Mouse (Mus musculus) neutrophil, adult 5-6 weeks (primary cell): Measurements from ENCODE around the gene Rasd1. TPM values are rescaled to one million over a fixed set of nuclear protein-coding genes. Genes with fewer than 3 reads are reported as not detected.

ENCODE experiments used
- ATAC-seq: fragments of 151-379, 151-347 bp; 2 replicates; pipeline ENCODE4 v1.8.0; 2017; ENCODE audit warnings: mild to moderate bottlenecking, moderate TSS enrichment; ENCODE audit not compliant: insufficient number of reproducible peaks, poor library complexity, low FRiP score, severe bottlenecking; ENCODE audit errors: extremely low read depth
- total RNA-seq: library from RNA; stranded (forward); fragments of 200-1000 nt; gene quantifications from 2 replicates; pipeline ENCODE4 v1.2.3, GENCODE M21; 2017

Rasd1 gene
- 0.37 and 0.47 TPM in 2 replicates for total RNA-seq

DNA sequence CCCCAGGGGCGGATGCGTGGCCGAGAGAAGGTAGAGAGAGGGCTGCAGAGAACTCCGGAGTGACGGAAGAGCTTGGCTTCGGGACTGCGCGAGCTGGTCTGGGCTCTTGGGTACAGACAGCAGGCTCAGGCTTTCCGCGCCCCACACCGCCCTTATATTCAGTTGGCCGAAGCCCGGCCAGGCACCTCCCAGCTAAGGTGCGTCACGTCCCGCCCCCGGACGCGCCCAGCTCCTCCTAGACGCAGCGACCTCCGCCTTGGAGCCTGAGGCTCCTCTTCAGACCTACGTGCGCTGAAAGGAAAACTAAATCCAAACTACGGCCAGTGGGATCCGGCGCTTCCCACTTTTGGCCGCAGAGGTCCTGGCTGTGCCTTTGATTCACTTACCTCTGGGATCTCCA is at the start of gene Rasd1:
Gene Rasd1 (minus strand): TSS at position 127 of the 400 bp plus-strand sequence.
- peak; percentile 56 for ATAC-seq

DNA sequence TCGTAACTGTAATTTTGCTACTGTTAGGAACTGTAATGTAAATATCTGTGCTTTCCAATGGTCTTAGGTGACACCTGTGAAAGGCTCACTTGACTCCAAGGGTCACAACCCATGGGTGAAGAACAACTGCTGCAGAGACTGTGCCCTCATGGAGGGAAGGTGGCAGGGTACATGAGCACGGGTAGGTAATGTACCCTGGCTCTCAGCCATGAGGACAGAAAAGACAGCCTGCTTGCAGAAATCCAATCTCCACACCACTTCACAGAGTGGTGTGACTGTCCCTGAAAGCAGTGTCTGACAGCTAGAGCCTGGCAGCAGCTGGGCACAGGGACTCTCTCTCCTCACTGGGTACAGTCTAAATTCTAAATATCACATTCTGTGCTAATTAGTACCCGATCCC is 46.8 kb upstream of the Rasd1 start:
- no peak for ATAC-seq

DNA sequence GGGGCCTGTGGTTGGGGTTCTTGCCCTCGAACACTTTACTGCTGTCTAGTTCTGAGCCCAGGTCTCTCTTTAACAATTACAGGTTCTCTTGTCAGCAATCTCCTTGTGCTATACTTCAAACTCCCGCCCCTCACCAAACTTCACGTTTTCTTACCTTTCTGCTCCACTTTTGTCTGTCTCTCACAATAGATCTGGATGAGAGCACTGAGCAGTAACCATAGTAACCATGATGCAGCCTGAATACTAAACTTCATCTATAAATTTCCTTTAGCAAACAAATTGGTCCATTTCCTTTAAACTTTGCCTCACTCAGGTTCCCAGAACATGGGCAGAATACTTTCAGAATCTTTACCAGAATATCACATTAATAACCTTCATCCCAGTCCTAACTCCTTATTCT is 44.7 kb upstream of the Rasd1 start:
- no peak for ATAC-seq

DNA sequence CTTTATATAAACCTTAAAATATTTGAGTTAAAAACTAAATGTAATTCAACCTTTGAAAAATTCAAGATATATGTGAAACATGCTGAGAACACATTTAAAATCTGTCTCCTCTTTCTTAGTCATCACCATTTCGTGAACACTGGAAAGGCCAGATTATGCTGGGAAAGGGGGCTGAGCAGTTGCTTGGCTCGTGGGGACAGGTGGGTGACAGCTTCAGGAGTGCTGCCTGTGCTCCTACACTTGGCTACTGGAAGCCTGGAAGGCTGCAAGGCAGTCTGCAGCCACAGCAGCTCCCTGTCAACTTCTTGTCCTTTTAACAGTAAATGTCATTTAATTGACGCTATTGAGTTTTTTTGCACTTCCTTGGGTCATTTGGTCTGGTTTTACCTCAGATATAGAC is 41.1 kb upstream of the Rasd1 start:
- no peak for ATAC-seq

DNA sequence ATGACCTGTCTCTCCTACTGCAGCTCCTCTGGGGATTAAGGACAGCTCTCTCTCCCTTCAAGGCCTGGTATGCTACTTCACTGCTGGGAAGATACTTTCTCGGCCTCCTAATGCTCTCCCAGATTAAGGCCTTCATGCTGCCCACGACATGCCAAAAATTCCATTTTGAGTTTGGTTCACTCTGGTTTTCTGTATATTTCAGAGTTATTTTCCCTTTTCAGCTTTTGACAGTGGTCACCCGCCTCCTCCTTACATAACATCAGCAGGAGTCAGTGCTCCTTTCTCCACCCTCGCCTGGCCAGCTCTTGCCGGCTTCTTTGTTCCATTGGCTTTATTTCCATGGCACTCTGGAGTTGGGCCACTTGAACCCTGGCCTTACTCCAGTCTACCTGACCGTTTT is 40.0 kb upstream of the Rasd1 start:
- ATAC-seq = no peak

DNA sequence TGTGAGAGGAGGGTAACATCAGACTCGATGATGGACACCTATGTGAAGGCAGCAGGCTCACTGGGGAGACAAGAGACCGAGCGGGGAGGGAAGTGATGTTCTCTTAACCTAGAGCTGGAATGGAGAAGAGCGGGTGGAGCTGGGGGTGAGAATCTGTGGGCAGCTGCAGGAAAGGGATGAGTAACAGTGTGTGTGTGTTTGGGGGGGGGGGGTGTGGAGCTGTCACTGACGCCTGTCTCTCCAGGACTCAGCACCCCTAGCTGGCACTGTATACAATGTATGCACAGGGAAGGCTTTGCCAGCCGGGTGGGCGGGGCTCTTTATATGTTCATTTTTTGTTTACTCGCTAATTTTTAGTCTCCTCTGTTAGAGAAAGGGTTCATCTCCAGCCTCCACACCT is 39.1 kb upstream of the Rasd1 start:
- no peak for ATAC-seq

DNA sequence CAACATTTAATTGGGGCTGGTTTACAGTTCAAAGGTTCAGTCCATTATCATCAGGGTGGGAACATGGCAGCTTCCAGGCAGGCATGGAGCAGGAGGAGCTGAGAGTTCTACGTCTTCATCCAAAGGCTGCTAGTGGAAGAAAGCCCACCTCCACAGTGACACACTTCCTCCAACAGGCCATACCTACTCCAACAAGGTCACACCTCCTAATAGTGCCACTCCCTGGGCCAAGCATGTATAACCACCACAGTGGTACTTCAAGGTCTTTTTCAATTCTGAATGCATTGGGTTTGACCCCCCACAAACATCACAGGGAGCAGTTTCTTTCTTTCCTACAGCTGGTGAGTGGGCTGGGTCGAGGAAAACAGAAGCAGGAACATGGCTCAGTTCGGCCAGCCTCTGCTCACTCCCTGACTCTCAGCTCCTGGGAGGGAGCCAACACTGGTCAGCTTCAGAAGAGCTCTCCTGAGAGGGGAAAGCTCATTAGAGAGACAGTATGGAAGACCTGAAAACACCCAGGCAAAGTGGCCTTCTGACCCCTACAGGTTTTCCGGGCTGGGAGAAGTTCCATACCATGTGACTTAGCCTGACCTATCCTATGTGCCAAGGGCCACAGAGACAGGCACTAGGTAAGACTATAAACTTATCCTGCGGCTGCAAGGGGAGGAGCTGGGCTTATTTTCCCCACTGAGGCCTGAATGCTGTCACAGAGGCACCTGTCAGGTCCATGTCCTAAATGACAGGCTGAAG is 36.7 kb upstream of the Rasd1 start:
- ATAC-seq = no peak

DNA sequence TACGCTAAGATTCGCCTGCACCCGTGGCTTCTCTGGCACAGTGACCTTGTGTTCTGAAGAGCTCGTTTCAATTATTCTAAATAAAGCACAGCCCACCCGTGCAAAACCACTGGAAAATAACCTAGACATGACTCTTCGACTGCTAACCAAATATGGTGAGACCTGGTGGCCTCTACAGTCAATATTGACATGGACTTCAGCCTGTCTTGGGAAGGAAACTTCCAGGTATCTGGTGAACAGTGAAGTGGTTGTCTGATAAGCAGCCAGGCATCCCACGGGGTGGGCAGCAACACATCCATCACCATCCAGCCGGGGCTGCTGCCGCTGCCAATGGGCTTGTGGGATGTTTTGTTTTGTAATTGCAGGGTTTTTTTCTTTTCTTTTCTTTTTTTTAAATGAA is 29.6 kb upstream of the Rasd1 start:
- ATAC-seq = no peak

DNA sequence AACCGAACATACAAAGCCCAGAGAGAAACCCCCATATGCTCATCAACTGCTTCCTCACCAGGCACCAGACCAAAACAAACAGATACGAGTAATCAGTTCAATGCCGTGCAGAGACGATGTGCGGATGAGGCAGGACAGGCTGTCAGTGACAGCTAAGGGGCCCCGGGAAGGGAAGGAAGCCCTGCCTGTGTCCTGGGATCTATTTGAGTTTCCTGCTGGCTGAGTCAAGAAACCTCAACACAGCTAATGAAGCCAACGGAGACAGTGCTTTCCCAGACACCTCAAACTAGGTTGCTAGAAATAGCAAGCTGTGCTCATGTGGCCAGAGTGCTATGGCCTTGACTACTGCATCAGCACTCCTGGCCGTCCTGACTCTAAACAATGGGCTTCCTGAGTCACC is 26.6 kb upstream of the Rasd1 start:
- ATAC-seq = no peak

DNA sequence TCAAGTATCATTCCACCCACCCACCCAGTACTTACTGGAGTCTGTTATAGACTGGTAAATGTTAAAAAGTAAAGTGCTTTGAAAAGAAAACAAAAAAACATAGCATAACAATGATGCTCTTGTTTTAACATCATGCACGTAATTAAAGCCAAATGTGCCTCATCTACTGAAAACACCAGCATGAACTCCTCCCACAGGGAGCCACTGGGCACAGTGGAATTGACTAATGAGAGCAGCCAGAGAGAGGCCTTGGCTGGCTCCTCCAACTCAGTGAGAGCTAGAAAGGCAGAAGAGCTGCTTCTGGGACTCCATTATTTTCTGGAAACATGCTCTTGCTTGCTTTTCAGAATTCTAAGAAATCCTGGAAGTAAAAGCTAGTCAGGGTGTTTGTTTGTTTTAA is 24.7 kb upstream of the Rasd1 start:
- ATAC-seq = no peak

DNA sequence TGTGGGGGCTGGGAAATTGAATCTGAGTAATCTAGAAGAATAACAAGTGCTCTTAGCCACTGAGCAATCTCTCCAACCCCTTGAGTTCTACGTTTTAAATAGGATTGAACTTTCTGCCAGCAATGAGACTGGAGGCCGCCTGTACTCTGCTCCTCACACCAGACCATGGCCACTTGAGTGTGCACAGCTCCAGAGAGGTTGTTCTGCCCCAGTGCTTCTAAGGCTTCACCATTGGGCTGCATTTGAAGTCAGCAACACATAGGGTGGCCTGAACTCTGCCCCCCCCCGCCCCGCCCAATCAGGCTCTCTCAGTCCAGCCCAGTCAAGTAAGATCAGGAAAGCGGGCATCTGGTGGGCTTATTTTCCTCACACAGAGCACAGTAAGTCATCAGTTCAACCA is 13.1 kb upstream of the Rasd1 start:
- no peak for ATAC-seq

DNA sequence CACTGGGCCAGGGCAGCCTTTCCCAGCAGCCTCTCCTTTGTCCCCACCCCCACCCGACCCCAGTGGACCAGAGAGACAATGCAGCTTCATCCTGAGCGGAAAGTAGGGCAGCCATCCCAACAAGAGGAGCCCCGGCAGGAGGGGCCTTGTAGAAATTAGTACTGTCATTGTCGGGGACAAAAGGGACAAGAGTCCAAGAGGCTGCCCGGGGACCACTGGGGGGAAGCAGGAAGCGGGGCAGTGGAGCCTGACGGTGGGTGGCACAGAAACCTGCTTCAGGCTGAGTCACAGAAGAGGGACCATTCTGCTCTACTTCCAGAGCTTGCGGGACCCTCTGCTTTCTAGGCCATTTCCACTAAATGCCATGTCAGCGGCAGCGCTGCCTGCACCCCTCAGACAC is 10.5 kb upstream of the Rasd1 start:
- ATAC-seq = no peak

DNA sequence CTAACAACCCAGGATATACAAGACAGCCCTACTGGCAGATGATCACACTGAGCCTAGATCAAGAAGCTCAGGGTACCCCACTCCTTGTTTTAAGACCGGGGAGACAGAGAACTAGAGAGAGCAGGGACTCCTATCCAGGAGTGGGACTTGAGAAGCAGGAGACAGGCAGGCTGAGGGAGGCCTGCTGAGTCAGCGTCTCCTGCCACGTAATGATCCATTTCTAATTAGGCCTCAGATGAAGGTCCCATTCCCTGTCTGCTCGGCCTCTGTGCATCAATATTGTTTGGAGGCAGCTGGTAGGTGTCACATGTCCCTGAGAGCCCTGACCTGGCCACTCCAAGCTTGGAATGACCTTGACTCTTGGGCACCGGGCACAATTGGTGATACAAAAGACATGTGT is 8.6 kb upstream of the Rasd1 start:
- no peak for ATAC-seq

DNA sequence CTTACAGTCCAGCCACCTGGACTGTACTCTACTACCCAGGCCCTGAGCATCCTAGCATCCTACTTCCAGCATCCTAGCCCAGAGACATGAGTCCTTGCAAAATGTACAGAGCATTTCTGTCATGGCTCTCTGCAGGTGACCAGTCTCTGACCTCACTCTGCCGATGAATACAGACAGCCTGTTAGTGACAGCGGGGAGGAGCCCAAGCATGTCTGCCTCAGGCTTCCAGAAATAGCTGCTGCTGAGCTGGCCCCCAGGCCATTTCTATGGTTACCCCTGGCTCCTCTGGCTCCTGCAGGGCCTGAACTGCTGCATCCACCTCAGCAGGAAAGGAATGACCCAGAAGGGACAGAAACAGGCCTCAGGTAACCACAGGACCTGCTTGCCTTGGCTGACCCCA is 6.9 kb upstream of the Rasd1 start:
- no peak for ATAC-seq

DNA sequence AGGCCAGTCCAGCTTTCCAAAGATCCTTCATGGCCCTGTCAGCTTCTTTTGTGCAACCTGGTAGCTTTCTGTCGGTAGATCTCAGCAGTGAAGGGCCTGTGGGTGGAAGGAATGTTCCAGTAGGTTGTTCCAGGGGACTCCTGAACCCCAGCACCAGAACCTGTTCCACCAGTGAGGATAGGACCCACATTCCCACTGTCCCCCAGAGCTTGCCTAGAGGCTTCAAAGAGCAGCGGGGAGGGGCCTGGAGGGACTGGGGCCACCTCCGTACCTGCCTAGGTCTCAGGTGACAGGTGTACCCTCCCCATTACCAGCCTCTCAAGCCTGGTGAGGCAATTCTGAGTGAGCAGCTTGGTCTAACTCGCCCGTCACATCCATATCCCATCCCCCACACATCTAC is 6.0 kb upstream of the Rasd1 start:
- ATAC-seq = no peak

DNA sequence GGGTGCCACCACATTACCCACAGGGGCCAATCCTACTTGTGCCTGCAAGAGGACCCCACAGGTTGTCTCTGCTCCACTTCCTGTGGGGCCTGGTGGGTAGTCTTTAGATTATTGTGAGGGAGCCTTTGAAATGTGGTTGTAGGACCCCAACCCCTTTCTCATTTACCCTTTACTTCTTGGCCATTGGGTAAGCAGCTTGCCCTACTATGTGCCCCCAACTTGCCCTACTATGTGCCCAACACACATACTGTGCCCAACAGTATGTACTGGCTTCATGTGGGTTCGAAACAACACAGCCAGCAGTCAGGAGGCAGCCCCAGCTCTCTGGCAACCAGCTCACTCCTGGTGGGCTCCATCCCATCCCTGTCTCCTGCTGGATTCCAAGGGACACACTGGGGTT is 3.0 kb upstream of the Rasd1 start:
- no peak for ATAC-seq

DNA sequence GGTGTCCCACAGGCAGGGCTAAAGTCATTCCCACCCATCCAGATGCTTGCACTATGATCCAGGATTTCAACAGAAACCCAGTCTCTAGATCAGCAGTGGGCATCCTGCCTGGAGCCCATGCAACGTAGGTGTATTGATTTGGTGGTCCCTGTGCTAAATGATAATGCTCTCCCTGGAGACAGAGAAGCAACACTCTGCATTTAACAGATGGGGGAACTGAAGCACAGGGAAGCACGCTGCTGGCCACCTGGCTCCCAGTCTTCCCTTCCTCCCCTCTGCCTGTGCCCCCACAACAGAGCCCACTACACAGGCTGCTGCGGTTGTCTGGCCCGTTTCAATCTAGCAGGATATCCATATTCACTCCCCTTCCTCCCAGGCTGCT is 1.3 kb upstream of the Rasd1 start:
- no peak for ATAC-seq

DNA sequence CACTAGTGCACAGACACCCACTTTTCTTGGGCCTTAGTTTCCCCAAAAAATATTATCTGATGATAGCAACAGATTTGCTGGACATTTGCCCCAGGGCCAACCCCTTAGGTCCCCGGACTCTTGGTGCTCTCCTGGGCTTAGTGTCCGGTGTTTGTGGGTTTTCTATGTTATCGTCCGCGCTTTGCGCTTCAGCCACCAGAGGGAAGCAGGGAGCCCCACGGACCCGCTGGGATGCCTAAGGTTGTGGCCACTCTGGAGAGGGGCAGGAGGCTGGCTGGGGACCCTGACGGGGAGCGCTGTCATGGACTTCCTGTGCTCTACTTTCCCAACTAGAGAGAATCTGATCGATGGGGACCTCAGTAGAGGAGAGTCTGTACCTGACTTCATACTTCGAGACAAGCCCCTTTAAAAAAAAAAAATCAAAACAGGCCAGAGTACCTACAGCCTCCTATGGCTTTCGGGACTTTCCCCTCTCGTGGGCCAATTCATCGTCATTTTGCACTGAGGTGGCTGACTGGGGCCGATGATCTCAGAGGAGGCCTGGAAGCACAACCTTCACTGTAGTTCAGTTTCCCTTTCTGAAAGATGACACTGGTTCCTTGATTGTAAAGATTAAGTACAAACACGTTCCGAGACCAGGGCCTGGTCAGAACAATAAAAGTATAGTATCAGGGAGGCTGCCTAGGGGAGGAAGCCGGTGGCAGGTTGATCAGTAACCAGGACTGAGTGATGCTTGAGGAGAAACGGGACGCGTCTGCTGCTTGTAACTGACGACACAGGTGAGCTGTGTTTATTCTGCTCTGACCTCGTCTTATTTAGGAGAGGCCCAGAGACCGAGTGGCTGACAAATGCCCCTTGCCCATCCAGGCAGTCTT is 720 bp upstream of the Rasd1 start:
- ATAC-seq = peak; percentile 51

DNA sequence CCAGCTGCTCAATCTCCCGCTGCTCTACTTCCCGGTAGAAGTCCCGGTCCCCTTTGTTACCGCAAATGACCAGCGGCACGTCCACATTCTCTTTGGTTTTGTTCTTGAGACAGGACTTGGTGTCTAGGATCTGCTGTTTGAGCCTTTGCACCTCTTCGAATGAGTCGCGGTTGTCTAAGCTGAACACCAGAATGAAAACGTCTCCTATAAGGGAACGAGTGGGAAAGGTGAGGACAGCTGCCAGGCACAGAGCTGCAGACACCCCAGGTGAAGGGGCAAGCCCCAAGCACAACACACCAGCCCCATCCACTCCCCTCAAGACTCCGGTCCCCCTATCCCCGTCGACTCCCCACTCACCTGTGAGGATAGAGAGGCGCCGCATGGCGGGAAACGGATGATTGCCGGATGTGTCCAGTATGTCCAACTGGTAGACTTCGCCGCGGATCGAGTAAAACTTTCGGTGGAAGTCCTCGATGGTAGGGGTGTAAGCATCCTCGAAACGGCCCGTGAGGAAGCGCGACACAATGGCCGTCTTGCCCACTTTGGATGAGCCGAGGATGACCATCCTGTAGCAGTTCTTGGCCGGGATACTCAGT is 483 bp downstream of the Rasd1 start:
- ATAC-seq = no peak
